Mouse (Mus musculus): ENCODE measurements at regions not wholly inside any gene's neighbourhood (a gene's known extent, or its start where the extent isn't known, plus 50 kb on each side); places are given as distances from the start of the nearest gene placed in this dataset.

DNA sequence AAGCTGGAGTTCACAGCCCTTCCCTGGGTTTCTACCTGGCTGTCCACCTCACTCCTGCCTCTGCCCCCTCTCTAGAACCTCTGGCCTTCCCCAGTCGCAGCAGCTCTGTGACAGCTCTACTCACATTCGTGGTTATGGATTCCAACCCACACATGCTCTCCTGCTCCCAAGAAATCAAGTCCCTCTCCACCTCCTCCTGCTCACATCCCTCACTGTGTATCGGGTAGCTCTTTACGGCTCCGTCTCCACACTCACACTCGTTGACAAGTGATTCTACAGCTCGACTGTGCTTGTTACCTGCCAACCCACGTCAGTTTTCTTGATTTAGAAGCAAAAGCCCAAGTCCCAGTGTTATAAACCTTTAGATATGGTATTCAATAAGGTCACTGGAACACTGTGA, 90.1 kb upstream of the Dapk1 start:
- DNase-seq (ENCODE audit: low read depth, low spot score) = no peak

DNA sequence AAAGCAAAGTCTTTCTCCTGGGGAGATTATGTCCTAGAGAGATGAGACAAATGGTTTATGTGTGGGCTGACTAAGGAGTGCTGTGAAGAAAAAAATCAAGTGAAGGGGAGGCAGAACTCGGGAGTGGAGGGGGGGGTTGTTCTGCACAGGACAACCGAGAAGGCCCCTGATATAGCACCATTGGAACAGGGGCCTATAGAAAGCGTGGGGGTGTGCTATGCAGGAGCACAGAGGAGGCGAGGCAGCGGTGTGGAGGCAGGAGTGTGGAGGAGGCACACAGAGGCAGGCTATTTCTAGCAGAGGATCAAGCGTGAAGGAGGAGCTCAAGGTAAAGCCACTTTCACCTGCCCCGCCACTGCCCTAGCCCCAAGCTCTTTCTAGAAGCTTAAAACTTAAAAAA, 88.0 kb upstream of the Dapk1 start:
- DNase-seq (ENCODE audit: low read depth, low spot score) = no peak

GRCm38 (mm10) chr13:60514806-60515205, 86.9 kb upstream of the Dapk1 start:
- no peak for DNase-seq (ENCODE audit: low read depth, low spot score)

GRCm38 (mm10) chr13:60518010-60518409, 83.7 kb upstream of the Dapk1 start:
- DNase-seq (ENCODE audit: low read depth, low spot score) = no peak

DNA sequence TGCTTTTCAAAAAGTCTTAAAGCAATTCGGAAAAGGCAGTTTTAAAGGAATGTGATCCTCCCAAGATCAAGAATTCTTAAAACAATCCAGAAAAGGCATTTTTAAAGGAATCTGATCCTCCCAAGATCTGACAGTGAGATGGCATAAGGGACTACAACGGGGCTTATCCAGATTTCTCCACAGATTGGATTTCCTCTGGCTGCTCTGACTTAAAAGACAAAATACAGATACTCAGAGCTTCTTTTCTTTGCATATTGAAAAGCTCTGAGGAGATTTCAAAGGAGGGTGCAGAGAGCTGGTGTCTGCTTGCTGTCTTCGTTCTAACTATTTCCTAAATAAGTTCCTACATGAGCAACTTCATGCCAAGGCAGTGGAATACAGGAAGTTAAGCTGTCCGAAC, 82.0 kb upstream of the Dapk1 start:
- DNase-seq (ENCODE audit: low read depth, low spot score) = no peak

DNA sequence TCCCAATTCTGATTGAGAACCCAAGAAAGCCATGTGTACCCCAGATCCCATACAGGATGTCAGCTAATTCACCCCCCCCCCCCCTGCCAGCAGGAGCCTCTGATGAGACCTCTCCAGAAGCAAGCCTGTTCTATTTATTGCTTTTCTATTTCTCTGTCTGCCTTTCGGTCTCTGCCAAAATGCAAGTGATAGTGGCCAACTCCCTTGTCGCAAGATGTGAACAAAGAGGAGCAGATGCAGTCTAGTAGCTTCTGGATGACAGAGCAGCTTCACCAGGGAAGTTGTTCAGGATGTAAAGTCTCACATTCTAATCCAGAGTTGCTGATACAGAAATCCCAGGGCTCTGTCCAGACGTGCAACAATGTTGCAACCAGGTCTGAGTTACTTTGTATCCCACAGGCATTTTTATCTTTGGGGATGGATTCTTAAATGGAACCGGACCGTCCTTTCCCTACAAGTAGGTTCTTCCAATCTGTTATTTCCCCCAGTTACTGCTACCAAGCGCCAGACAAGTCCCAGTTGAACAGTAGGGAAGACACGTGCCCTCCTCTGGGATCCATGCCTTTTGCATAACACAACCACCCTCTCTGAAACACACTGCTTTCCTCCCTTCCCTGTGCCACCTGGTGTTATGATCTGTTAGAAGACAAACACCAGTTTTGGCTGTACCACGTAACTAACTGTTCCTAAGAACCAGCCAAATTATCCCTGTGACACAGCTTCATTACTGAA, 78.9 kb upstream of the Dapk1 start:
- no peak for DNase-seq (ENCODE audit: low read depth, low spot score)

DNA sequence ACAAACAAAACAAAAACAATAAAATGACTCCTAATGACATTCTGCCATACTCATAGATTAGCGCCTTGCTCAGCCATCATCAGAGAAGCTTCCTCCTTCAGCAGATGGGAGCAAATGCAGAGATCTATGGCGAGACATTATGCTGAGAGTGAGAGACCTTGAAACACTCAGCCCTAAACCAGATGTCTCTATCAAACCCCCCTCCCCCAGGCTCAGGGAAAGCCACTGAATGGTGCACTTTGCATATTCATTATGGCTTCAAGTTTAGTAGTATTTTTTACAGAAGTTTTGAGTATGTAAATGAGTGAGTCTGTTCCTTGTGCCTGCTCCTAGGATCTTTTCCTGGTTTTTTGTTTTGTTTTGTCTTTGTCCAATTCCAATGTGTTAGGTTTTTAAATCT, 73.9 kb upstream of the Dapk1 start:
- no peak for DNase-seq (ENCODE audit: low read depth, low spot score)

GRCm38 (mm10) chr13:60528819-60529218, 72.9 kb upstream of the Dapk1 start:
- DNase-seq (ENCODE audit: low read depth, low spot score) = no peak

DNA sequence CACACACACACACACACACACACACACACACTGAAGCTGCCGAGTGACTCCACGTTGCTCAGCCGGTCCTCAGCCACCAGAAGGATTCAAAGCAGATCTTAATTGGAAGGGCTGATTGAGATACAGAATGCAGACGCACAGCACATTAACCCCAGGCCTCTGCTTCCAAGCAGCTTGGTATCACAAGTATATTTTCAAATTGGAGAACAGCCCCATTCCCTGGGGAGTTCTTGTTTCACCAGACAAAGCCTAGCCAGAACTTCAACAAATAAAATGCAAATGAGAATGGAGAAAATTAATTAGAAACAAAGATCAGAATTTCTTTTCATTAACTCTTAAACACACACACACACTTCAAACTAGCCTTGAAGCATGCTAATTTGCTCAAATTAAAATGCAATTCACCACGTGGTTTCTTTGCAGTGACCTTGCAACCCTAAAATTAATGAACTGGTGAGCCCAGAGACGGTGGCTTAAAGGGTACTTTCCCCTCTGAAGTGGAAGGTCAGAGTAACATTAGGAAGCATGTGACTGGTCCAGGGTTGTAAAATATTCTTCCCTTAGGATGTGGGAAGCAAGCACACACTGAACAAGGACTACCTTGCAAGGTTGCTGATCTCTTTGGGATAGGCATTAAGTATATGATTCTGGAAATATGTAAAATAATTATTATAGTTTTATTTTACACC, 72.2 kb upstream of the Dapk1 start:
- DNase-seq (ENCODE audit: low read depth, low spot score) = no peak

DNA sequence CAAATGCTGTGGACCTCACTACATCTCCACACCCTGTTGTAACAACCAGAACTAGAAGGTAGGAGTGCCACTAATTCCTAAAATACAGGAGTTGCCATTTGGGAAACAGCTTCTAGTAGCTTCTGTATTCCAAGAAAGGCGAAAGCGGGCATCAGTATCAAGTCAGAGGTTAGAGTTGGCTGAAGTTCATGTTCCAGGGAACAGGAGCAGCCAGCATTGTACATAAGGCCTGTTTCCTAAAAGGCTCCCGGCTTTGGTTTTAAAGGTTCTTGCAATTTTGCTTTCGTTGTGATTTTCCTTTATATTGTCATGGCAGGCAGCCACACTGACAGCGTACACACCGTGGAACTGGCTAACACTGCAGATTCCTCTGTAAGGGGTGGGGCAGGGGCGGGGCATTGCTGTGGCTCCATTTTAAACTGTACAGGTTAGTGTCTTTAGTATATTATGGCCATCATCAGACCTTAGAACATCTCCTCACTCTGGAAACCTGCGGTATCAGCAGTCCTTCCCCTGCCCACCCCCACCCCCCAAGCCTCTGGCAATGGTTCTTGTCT, 67.8 kb upstream of the Dapk1 start:
- no peak for DNase-seq (ENCODE audit: low read depth, low spot score)

GRCm38 (mm10) chr13:60534501-60534900, 67.2 kb upstream of the Dapk1 start:
- DNase-seq (ENCODE audit: low read depth, low spot score) = no peak

DNA sequence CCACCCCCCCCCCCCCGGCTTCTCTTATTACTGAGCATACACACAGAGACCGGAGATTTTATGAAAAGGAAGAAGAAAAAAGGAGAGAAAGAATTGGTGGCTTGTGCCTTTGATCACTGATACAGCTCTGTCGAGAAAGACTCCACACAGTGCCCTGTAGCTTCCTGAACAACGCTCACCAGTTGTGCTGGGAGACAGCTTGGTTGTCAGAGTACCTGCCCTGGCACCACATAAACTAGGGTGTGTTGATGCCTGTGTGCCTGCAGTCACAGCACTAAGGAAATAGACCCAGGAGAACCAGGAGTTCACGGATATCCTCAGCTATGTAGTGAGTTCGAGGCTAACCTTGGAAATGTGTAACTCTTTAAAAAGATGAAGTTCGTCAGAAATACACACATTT, 66.7 kb upstream of the Dapk1 start:
- DNase-seq (ENCODE audit: low read depth, low spot score) = no peak

GRCm38 (mm10) chr13:60536725-60537124, 65.0 kb upstream of the Dapk1 start:
- DNase-seq (ENCODE audit: low read depth, low spot score) = no peak

DNA sequence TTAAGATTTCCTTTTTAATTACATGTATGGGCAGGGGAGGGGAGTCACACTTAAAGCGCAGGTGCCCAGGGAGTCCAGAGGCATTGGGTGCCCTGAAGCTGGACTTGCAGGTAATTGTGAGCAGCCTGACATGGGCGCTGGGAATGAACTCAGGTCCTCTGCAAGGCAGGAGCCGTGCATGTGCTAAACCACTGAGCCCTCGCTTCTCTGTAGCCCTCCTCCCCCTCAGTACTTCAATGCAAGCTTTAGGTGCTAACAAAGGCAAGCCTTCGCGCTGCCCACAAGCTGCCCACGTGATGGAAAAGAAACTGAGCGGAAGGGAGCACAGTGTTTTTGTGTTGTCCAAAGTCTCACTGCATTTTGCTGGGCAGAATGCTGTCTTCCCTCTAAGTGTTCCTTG, 63.6 kb upstream of the Dapk1 start:
- DNase-seq (ENCODE audit: low read depth, low spot score) = no peak

GRCm38 (mm10) chr13:60541165-60541564, 60.6 kb upstream of the Dapk1 start:
- no peak for DNase-seq (ENCODE audit: low read depth, low spot score)

GRCm38 (mm10) chr13:60544363-60544762, 57.4 kb upstream of the Dapk1 start:
- no peak for DNase-seq (ENCODE audit: low read depth, low spot score)

DNA sequence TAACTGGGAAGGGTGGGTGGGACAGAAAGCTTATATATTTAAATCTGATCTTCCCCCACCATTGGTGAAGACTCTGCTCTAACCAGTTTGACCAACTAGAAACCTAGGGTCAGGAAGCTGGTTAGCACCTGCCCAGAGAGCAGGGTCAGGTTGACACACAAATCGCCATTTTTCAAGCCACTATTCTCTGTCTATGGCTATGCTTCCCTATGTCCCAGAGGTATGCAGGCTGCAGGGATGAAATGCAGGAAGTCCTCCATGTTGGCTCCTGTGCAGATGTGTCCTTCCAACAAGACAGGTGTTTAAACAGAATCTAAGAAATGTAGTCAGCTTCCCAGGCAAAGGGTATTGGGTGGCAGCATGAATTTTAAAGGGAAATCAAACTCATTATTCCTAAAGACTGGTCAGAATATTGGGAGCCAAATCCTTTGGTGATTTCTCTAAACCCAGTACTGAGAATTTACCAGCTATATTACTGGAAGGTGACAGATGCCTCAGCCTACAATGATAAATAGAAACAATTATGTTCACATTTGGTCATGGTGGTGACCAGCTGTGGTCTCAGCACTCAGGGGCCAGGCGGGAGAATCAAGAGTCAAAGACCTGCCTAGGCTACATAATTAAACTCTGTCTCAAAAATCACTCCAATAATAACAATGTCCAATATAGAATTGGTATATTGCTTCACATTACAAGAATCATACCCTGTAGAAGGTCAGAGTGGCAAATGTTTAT, 55.6 kb upstream of the Dapk1 start:
- no peak for DNase-seq (ENCODE audit: low read depth, low spot score)
